Mouse (Mus musculus): ENCODE data around the gene Gm44596. TPM values are rescaled to one million over a fixed set of nuclear protein-coding genes. Genes with fewer than 3 reads are reported as not detected.

Gene Gm44596
- not detected in 2 replicates for polyA plus RNA-seq (2016; fragmentation: Nextera tagmentation; extraction: Ambion mirVana)

GRCm38 (mm10) chr6:128375192-128375591, at the start of gene Gm44596, which contains the start of gene Tex52:
Gene Gm44596 (plus strand): TSS chr6:128375503.
Gene Tex52 (plus strand): TSS chr6:128375456.
- peak within 1 kb of the TSS; percentile 22; the same call in 1 of the 2 replicates for H3K4me3 ChIP-seq
- H3K4me1 ChIP-seq: peaks cover 24% of the 10 kb centered on the region
- no peaks in the 10 kb centered on the region for H3K9me3 ChIP-seq
- H3K27ac ChIP-seq (replicated peaks): peak within 1 kb of the TSS; percentile 48; the same call in 1 of the 2 replicates
- DNase-seq (ENCODE audit: low spot score): peak; percentile 64
- H3K27me3 ChIP-seq (replicated peaks; ENCODE audit: low read depth, poor library complexity, severe bottlenecking): no peaks in the 10 kb centered on the region
- H3K36me3 ChIP-seq (replicated peaks): peaks cover 75% of the 10 kb centered on the region
- WGBS: 36% methylated on average over 6 of the region's 6 CpGs

DNA sequence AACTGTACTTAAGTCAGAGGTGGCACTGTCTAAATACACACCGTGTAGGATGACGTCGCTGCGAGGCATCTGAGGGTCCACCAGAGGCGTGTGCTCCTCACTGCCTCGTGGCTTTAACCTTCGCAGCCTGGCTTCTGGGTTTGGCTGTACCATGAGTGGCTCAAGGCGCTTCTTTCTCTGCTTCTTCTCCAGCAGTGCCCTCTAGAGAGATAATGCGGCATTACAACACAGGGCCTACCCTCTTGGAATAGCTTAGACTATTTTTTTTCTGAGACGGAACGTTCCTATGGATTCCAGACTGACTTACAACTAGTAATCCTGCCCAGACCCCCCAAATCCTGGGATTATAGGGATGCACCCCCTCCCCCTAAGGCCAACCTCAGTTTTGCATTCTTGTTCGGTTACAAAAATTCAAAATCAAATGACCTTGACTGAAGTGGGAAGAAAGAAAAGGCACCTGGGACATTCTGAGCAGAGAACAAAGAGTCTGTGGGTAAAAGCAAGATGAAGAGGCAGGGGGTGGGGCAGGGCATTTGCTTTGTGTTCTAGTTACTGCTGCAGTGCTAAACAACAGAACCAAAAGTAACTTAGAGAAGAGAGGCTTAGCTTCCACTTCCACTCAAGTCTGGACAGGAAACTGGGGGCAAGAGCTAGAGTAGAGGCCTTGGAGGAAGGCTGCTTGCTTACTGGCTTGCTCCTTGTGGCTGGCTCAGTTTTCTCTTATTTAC, 40.7 kb upstream of the Gm44596 start:
- Histone ChIP-seq H3K27me3 (replicated peaks; ENCODE audit: low read depth, poor library complexity, severe bottlenecking) (no peaks in the 10 kb centered on the region), H3K36me3 (replicated peaks) (peaks cover 71% of the 10 kb centered on the region), H3K27ac (replicated peaks) (peak overlapping the region; percentile 70), H3K4me3 (no peak overlapping the region), H3K9me3 (peaks cover 17% of the 10 kb centered on the region), H3K4me1 (peaks cover 24% of the 10 kb centered on the region)
- 31% methylated on average over 12 of the region's 12 CpGs for WGBS
- peak; percentile 76 for DNase-seq (ENCODE audit: low spot score)

DNA sequence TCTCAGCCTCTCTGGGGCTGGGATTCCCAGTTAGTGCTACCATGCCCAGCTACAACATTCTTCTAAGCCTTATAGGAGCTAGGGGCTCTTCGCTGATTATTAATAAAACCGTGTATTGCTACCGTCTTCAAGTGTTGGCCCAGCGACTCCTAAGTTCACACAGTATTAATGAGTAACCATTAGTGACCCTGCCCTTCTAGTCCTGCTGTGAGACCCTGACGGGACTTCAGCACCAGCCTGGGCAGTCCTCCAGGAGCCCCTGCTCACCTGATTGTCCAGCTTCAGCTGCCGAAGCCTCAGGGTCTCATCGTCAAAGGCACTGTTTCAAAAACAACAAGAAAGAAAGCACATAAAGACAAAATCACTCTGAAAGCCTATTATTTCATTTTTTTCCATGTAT, 37.8 kb upstream of the Gm44596 start:
- DNase-seq (ENCODE audit: low spot score): no peak
- H3K4me1 ChIP-seq: peaks cover 26% of the 10 kb centered on the region
- H3K27me3 ChIP-seq (replicated peaks; ENCODE audit: low read depth, poor library complexity, severe bottlenecking): no peaks in the 10 kb centered on the region
- no peak overlapping the region for H3K4me3 ChIP-seq
- 85% methylated on average over 7 of the region's 7 CpGs for WGBS
- H3K27ac ChIP-seq (replicated peaks): peak overlapping the region; percentile 54
- peaks cover 62% of the 10 kb centered on the region for H3K36me3 ChIP-seq (replicated peaks)
- H3K9me3 ChIP-seq: no peaks in the 10 kb centered on the region

DNA sequence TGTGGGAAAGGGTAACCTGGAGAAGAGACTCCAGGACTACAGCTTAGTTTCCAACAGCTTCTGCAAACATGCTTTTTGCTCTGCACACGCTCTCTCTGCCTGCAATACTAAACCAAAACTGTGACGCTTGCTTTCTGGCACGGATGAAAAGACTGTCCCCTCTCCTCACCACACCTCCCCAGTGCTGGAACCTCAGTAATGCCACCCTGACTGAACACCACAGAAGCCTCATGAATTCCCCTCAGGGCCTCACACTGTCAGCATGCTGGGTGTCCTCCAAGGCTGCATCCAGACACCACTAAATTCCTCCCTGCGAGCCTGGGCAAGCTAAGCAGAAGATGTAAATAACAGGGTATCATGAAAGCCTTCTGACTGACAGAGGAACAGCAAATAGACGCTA, 36.4 kb upstream of the Gm44596 start:
- Histone ChIP-seq H3K27me3 (replicated peaks; ENCODE audit: low read depth, poor library complexity, severe bottlenecking) (no peaks in the 10 kb centered on the region), H3K36me3 (replicated peaks) (peaks cover 62% of the 10 kb centered on the region), H3K27ac (replicated peaks) (peak overlapping the region; percentile 20; the same call in 1 of the 2 replicates), H3K4me3 (no peak overlapping the region), H3K9me3 (no peaks in the 10 kb centered on the region), H3K4me1 (peaks cover 26% of the 10 kb centered on the region)
- 49% methylated on average over 5 of the region's 5 CpGs for WGBS
- DNase-seq (ENCODE audit: low spot score): peak; percentile 47

GRCm38 (mm10) chr6:128341956-128342723, 33.2 kb upstream of the Gm44596 start:
- H3K27ac ChIP-seq (replicated peaks): no peak overlapping the region
- no peak overlapping the region for H3K4me3 ChIP-seq
- WGBS: 95% methylated on average over 11 of the region's 11 CpGs
- H3K36me3 ChIP-seq (replicated peaks): peaks cover 37% of the 10 kb centered on the region
- peaks cover 18% of the 10 kb centered on the region for H3K4me1 ChIP-seq
- H3K27me3 ChIP-seq (replicated peaks; ENCODE audit: low read depth, poor library complexity, severe bottlenecking): no peaks in the 10 kb centered on the region
- no peak for DNase-seq (ENCODE audit: low spot score)
- no peaks in the 10 kb centered on the region for H3K9me3 ChIP-seq

- no peak for DNase-seq (ENCODE audit: low spot score)
- Histone ChIP-seq H3K36me3 (replicated peaks) (peaks cover 49% of the 10 kb centered on the region), H3K9me3 (no peaks in the 10 kb centered on the region), H3K27me3 (replicated peaks; ENCODE audit: low read depth, poor library complexity, severe bottlenecking) (no peaks in the 10 kb centered on the region), H3K4me3 (no peak overlapping the region), H3K27ac (replicated peaks) (no peak overlapping the region), H3K4me1 (peaks cover 9% of the 10 kb centered on the region)
- WGBS: 93% methylated on average over 10 of the region's 10 CpGs
Measured at GRCm38 (mm10) chr6:128345623-128346022, 29.7 kb upstream of the Gm44596 start.

GRCm38 (mm10) chr6:128346782-128347181, 28.5 kb upstream of the Gm44596 start:
- peaks cover 9% of the 10 kb centered on the region for H3K4me1 ChIP-seq
- WGBS: 92% methylated on average over 6 of the region's 6 CpGs
- no peaks in the 10 kb centered on the region for H3K9me3 ChIP-seq
- H3K4me3 ChIP-seq: no peak overlapping the region
- H3K27me3 ChIP-seq (replicated peaks; ENCODE audit: low read depth, poor library complexity, severe bottlenecking): no peaks in the 10 kb centered on the region
- no peak for DNase-seq (ENCODE audit: low spot score)
- no peak overlapping the region for H3K27ac ChIP-seq (replicated peaks)
- H3K36me3 ChIP-seq (replicated peaks): peaks cover 52% of the 10 kb centered on the region

- no peak for DNase-seq (ENCODE audit: low spot score)
- 34% methylated on average over 7 of the region's 7 CpGs for WGBS
- Histone ChIP-seq H3K4me3 (no peak overlapping the region), H3K4me1 (peaks cover 24% of the 10 kb centered on the region), H3K27me3 (replicated peaks; ENCODE audit: low read depth, poor library complexity, severe bottlenecking) (no peaks in the 10 kb centered on the region), H3K27ac (replicated peaks) (peak overlapping the region; percentile 49; the same call in 1 of the 2 replicates), H3K9me3 (no peaks in the 10 kb centered on the region), H3K36me3 (replicated peaks) (peaks cover 34% of the 10 kb centered on the region)
Measured at GRCm38 (mm10) chr6:128349711-128350110, 25.6 kb upstream of the Gm44596 start.

DNA sequence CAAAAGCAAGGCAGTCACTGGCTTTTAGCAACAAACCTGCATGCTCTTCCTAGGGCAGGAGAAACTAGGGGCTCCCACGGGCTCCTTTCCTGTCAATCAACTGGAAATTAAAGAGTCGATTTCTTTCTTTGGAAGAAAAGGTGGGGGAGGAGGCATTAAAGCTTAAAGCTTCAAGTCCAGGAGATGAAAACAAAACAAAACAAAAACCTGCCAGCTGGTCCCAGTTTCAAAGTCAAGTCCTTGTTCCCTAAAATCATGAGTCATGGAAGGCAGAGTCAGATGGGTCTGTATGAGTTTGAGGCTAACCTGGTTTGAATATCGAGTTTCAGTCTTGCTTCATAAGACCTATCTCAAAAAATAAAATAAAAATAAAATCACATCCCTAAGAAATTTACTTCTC, 21.2 kb upstream of the Gm44596 start:
- Histone ChIP-seq H3K27ac (replicated peaks) (no peak overlapping the region), H3K4me3 (peak overlapping the region; percentile 88), H3K27me3 (replicated peaks; ENCODE audit: low read depth, poor library complexity, severe bottlenecking) (no peaks in the 10 kb centered on the region), H3K9me3 (no peaks in the 10 kb centered on the region), H3K4me1 (peaks cover 31% of the 10 kb centered on the region), H3K36me3 (replicated peaks) (peaks cover 58% of the 10 kb centered on the region)
- no peak for DNase-seq (ENCODE audit: low spot score)
- 49% methylated on average over 3 of the region's 3 CpGs for WGBS

DNA sequence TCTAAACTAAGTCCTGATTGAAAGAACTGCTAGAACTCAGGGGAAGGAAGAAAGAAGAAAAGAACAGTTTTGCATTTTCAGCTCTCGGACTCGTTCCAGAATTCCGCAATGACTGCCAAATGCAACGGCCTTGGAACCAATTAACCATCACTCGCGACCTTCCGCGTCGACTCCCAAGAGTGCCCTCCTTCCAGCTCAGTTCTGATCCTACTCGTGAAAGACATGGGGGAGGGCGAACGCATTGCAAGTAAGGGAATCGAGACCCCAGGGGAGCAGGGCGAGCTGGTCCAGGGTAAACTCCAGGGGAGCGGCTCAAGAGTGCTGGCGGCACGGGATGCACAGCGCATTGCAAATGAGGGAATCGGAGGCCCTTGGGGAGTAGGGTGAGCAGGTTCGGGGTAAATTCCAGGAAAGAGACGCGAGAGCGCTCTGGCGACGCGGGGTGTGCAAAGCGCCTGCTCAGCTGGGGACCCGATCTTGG, 20.1 kb upstream of the Gm44596 start:
- WGBS: under 1% methylated on average over 28 of the region's 28 CpGs
- no peaks in the 10 kb centered on the region for H3K9me3 ChIP-seq
- H3K36me3 ChIP-seq (replicated peaks): peaks cover 57% of the 10 kb centered on the region
- DNase-seq (ENCODE audit: low spot score): no peak
- peak overlapping the region; percentile 92 for H3K27ac ChIP-seq (replicated peaks)
- peak overlapping the region; percentile 88 for H3K4me3 ChIP-seq
- H3K27me3 ChIP-seq (replicated peaks; ENCODE audit: low read depth, poor library complexity, severe bottlenecking): no peaks in the 10 kb centered on the region
- peaks cover 32% of the 10 kb centered on the region for H3K4me1 ChIP-seq

GRCm38 (mm10) chr6:128355726-128356416, 19.4 kb upstream of the Gm44596 start, which contains the start of gene Tulp3:
Gene Tulp3 (minus strand): TSS chr6:128355851.
- Histone ChIP-seq H3K27me3 (replicated peaks; ENCODE audit: low read depth, poor library complexity, severe bottlenecking) (no peaks in the 10 kb centered on the region), H3K4me1 (peaks cover 36% of the 10 kb centered on the region), H3K9me3 (no peaks in the 10 kb centered on the region), H3K4me3 (peak within 1 kb of the TSS; percentile 88), H3K27ac (replicated peaks) (peak within 1 kb of the TSS; percentile 92), H3K36me3 (replicated peaks) (peaks cover 51% of the 10 kb centered on the region)
- peak; percentile 100 for DNase-seq (ENCODE audit: low spot score)
- under 1% methylated on average over 42 of the region's 42 CpGs for WGBS

- H3K9me3 ChIP-seq: no peaks in the 10 kb centered on the region
- H3K27ac ChIP-seq (replicated peaks): no peak overlapping the region
- no peak overlapping the region for H3K4me3 ChIP-seq
- no peaks in the 10 kb centered on the region for H3K27me3 ChIP-seq (replicated peaks; ENCODE audit: low read depth, poor library complexity, severe bottlenecking)
- peak; percentile 72 for DNase-seq (ENCODE audit: low spot score)
- H3K36me3 ChIP-seq (replicated peaks): peaks cover 38% of the 10 kb centered on the region
- peaks cover 46% of the 10 kb centered on the region for H3K4me1 ChIP-seq
- 39% methylated on average over 2 of the region's 2 CpGs for WGBS
Measured at GRCm38 (mm10) chr6:128358999-128359398, 16.3 kb upstream of the Gm44596 start.

All from embryonic facial prominence, embryonic 10.5 days (tissue).